Mouse (Mus musculus): ENCODE measurements at regions not wholly inside any gene's neighbourhood (a gene's known extent, or its start where the extent isn't known, plus 50 kb on each side); places are given as distances from the start of the nearest gene placed in this dataset.

GRCm38 (mm10) chr2:92544364-92545151 is 54.9 kb upstream of the Chst1 start:
- Histone ChIP-seq H3K36me3 (ENCODE audit: control insufficient read depth, insufficient read depth, low read length) (no peaks in the 10 kb centered on the region), H3K4me2 (ENCODE audit: low read length) (peak overlapping the region; percentile 27), H3K4me3 (ENCODE audit: low read depth, low read length) (no peak overlapping the region), H3K27me3 (ENCODE audit: control insufficient read depth, insufficient read depth, low read depth, low read length) (no peaks in the 10 kb centered on the region), H3K27ac (ENCODE audit: low read length) (no peak overlapping the region), H3K9me3 (replicated peaks; ENCODE audit: control insufficient read depth, low read length, poor library complexity, severe bottlenecking) (no peaks in the 10 kb centered on the region), H3K9ac (ENCODE audit: low read depth, low read length) (no peak overlapping the region), H3K4me1 (ENCODE audit: control insufficient read depth, insufficient read depth, low read length) (peaks cover 13% of the 10 kb centered on the region)
- 9% methylated on average over 15 of the region's 15 CpGs for WGBS
- ATAC-seq: peak; percentile 91

DNA sequence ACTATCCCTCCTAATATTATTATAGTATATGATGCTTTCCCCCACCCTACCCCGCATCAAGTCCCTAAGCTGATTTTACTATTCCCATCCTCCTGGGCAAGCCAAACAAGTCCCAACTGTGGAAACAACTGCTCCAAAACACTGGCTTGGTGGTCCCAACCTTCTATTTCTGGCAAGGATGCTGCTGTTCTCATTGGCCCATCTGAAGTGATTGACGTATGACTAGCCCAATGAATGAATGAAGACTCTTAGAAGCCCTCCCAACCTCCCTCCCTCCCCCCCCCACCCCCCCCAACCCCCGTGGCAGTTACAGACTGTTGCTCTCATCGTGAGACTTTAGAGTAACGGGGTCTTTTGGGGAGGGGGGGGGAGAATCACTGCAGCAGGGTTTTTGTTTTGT is 58.7 kb upstream of the Chst1 start:
- no peak for ATAC-seq
- Histone ChIP-seq H3K9ac (ENCODE audit: low read depth, low read length) (no peak overlapping the region), H3K9me3 (replicated peaks; ENCODE audit: control insufficient read depth, low read length, poor library complexity, severe bottlenecking) (no peaks in the 10 kb centered on the region), H3K27me3 (ENCODE audit: control insufficient read depth, insufficient read depth, low read depth, low read length) (no peaks in the 10 kb centered on the region), H3K4me2 (ENCODE audit: low read length) (no peak overlapping the region), H3K4me1 (ENCODE audit: control insufficient read depth, insufficient read depth, low read length) (peaks cover 13% of the 10 kb centered on the region), H3K27ac (ENCODE audit: low read length) (no peak overlapping the region), H3K36me3 (ENCODE audit: control insufficient read depth, insufficient read depth, low read length) (no peaks in the 10 kb centered on the region), H3K4me3 (ENCODE audit: low read depth, low read length) (no peak overlapping the region)
- 60% methylated on average over 5 of the region's 5 CpGs for WGBS

GRCm38 (mm10) chr2:92531996-92532395 is 67.5 kb upstream of the Chst1 start:
- Histone ChIP-seq H3K4me3 (ENCODE audit: low read depth, low read length) (no peak overlapping the region), H3K4me2 (ENCODE audit: low read length) (no peak overlapping the region), H3K27me3 (ENCODE audit: control insufficient read depth, insufficient read depth, low read depth, low read length) (no peaks in the 10 kb centered on the region), H3K9me3 (replicated peaks; ENCODE audit: control insufficient read depth, low read length, poor library complexity, severe bottlenecking) (no peaks in the 10 kb centered on the region), H3K9ac (ENCODE audit: low read depth, low read length) (no peak overlapping the region), H3K4me1 (ENCODE audit: control insufficient read depth, insufficient read depth, low read length) (peaks cover 13% of the 10 kb centered on the region), H3K27ac (ENCODE audit: low read length) (no peak overlapping the region), H3K36me3 (ENCODE audit: control insufficient read depth, insufficient read depth, low read length) (no peaks in the 10 kb centered on the region)
- WGBS: 85% methylated on average over 5 of the region's 5 CpGs
- ATAC-seq: no peak

GRCm38 (mm10) chr2:92530677-92531076 is 68.8 kb upstream of the Chst1 start:
- H3K9ac ChIP-seq (ENCODE audit: low read depth, low read length): no peak overlapping the region
- 5% methylated on average over 4 of the region's 4 CpGs for WGBS
- ATAC-seq: peak; percentile 52
- H3K36me3 ChIP-seq (ENCODE audit: control insufficient read depth, insufficient read depth, low read length): no peaks in the 10 kb centered on the region
- peaks cover 15% of the 10 kb centered on the region for H3K4me1 ChIP-seq (ENCODE audit: control insufficient read depth, insufficient read depth, low read length)
- H3K4me2 ChIP-seq (ENCODE audit: low read length): no peak overlapping the region
- H3K27ac ChIP-seq (ENCODE audit: low read length): peak overlapping the region; percentile 9; the same call in 1 of the 2 replicates
- H3K4me3 ChIP-seq (ENCODE audit: low read depth, low read length): no peak overlapping the region
- no peaks in the 10 kb centered on the region for H3K9me3 ChIP-seq (replicated peaks; ENCODE audit: control insufficient read depth, low read length, poor library complexity, severe bottlenecking)
- no peaks in the 10 kb centered on the region for H3K27me3 ChIP-seq (ENCODE audit: control insufficient read depth, insufficient read depth, low read depth, low read length)

GRCm38 (mm10) chr2:92529670-92530322 is 69.5 kb upstream of the Slc35c1 start:
- peak overlapping the region; percentile 70 for H3K4me2 ChIP-seq (ENCODE audit: low read length)
- peak overlapping the region; percentile 86 for H3K27ac ChIP-seq (ENCODE audit: low read length)
- ATAC-seq: peak; percentile 76
- no peaks in the 10 kb centered on the region for H3K27me3 ChIP-seq (ENCODE audit: control insufficient read depth, insufficient read depth, low read depth, low read length)
- WGBS: 49% methylated on average over 14 of the region's 14 CpGs
- peaks cover 15% of the 10 kb centered on the region for H3K4me1 ChIP-seq (ENCODE audit: control insufficient read depth, insufficient read depth, low read length)
- H3K9ac ChIP-seq (ENCODE audit: low read depth, low read length): peak overlapping the region; percentile 62; the same call in 1 of the 2 replicates
- no peaks in the 10 kb centered on the region for H3K9me3 ChIP-seq (replicated peaks; ENCODE audit: control insufficient read depth, low read length, poor library complexity, severe bottlenecking)
- no peaks in the 10 kb centered on the region for H3K36me3 ChIP-seq (ENCODE audit: control insufficient read depth, insufficient read depth, low read length)
- peak overlapping the region; percentile 41 for H3K4me3 ChIP-seq (ENCODE audit: low read depth, low read length)

GRCm38 (mm10) chr2:92529071-92529641 is 68.8 kb upstream of the Slc35c1 start:
- H3K9me3 ChIP-seq (replicated peaks; ENCODE audit: control insufficient read depth, low read length, poor library complexity, severe bottlenecking): no peaks in the 10 kb centered on the region
- no peaks in the 10 kb centered on the region for H3K36me3 ChIP-seq (ENCODE audit: control insufficient read depth, insufficient read depth, low read length)
- peak overlapping the region; percentile 70 for H3K4me2 ChIP-seq (ENCODE audit: low read length)
- peak overlapping the region; percentile 62 for H3K9ac ChIP-seq (ENCODE audit: low read depth, low read length)
- peaks cover 15% of the 10 kb centered on the region for H3K4me1 ChIP-seq (ENCODE audit: control insufficient read depth, insufficient read depth, low read length)
- H3K4me3 ChIP-seq (ENCODE audit: low read depth, low read length): peak overlapping the region; percentile 41
- WGBS: 9% methylated on average over 24 of the region's 24 CpGs
- ATAC-seq: peak; percentile 98
- peak overlapping the region; percentile 86 for H3K27ac ChIP-seq (ENCODE audit: low read length)
- H3K27me3 ChIP-seq (ENCODE audit: control insufficient read depth, insufficient read depth, low read depth, low read length): no peaks in the 10 kb centered on the region

DNA sequence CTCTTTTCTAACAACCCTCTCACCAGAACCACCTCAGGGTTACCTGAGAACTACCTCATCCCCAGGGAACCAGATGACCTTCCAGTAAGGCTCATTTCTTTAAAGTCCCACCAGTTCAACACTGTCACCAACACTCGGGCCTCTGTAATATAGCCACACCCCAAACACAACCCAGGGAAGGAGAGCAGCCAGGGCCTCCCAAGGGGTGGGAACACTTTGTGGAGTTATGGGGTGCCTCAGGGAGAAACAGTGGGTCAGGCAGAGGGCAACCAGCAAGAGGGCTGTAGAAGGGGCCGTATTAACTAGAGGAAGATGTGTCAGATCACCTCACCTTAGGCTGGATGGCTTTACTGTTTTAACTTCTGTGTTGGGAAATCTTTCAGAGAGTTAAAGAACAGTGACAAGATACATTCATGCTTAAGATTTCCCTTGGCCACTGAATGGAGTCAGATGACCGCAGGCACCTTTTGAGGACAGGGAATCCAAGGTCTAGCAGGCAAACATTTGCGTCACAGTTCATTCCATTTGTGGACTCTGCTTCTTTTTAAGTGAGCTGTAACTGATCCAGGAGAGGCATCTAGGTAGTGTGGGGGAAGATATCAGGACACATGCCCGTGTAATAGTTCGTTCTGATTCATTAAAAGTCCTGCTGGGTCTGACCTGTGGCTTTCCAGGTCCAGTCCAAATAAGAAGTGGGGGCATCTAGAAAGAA is 67.9 kb upstream of the Slc35c1 start:
- 91% methylated on average over 6 of the region's 6 CpGs for WGBS
- no peak for ATAC-seq
- no peak overlapping the region for H3K27ac ChIP-seq (ENCODE audit: low read length)
- peak overlapping the region; percentile 70 for H3K4me2 ChIP-seq (ENCODE audit: low read length)
- H3K27me3 ChIP-seq (ENCODE audit: control insufficient read depth, insufficient read depth, low read depth, low read length): no peaks in the 10 kb centered on the region
- H3K36me3 ChIP-seq (ENCODE audit: control insufficient read depth, insufficient read depth, low read length): no peaks in the 10 kb centered on the region
- peak overlapping the region; percentile 41; the same call in 1 of the 2 replicates for H3K4me3 ChIP-seq (ENCODE audit: low read depth, low read length)
- H3K4me1 ChIP-seq (ENCODE audit: control insufficient read depth, insufficient read depth, low read length): peaks cover 15% of the 10 kb centered on the region
- no peaks in the 10 kb centered on the region for H3K9me3 ChIP-seq (replicated peaks; ENCODE audit: control insufficient read depth, low read length, poor library complexity, severe bottlenecking)
- 0 out of 2 replicates have a peak overlapping the region, but pooled peaks have one; percentile 62 for H3K9ac ChIP-seq (ENCODE audit: low read depth, low read length)

DNA sequence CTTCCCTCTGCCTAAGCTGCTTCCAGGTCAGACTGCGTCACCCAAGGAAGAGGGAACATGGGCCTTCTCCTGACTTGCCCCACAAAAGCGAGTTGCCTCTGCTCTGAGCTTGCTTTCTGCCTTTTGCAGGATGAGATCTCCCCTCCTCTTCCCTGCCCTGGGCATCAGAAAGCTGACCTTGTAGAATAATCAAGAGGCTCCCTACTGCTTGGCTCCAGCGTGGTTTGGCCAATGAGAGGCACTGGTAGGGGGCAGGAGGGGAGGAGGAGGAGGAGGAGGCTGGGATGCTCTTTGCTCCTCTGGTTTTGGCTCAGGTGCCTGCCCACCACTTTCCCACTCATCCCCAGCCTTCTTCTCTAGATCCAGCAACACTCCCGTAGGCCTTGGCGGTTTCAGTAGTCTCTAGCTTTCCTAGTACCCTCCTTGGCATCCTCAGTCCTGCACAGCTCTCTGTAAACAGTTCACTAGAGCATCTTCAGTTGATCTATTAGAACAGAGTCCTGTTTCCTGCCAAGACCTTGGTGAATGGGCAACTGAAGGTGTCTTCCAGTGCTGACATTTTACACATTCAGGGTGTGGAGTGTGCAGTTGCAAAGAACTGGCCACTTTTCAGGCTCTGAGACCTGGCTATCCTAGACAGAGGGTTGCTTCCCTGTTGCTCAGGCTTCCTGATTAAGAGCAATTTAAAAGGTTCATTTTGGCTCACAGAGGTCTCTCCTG is 66.5 kb upstream of the Slc35c1 start:
- H3K4me2 ChIP-seq (ENCODE audit: low read length): no peak overlapping the region
- no peak overlapping the region for H3K27ac ChIP-seq (ENCODE audit: low read length)
- H3K4me1 ChIP-seq (ENCODE audit: control insufficient read depth, insufficient read depth, low read length): peaks cover 15% of the 10 kb centered on the region
- no peaks in the 10 kb centered on the region for H3K9me3 ChIP-seq (replicated peaks; ENCODE audit: control insufficient read depth, low read length, poor library complexity, severe bottlenecking)
- WGBS: 65% methylated on average over 5 of the region's 5 CpGs
- H3K27me3 ChIP-seq (ENCODE audit: control insufficient read depth, insufficient read depth, low read depth, low read length): no peaks in the 10 kb centered on the region
- H3K9ac ChIP-seq (ENCODE audit: low read depth, low read length): no peak overlapping the region
- H3K36me3 ChIP-seq (ENCODE audit: control insufficient read depth, insufficient read depth, low read length): no peaks in the 10 kb centered on the region
- H3K4me3 ChIP-seq (ENCODE audit: low read depth, low read length): no peak overlapping the region
- ATAC-seq: no peak

Measured in midbrain, embryonic 16.5 days (tissue).